Mouse (Mus musculus): ENCODE data around the gene C1ql1. TPM values are rescaled to one million over a fixed set of nuclear protein-coding genes. Genes with fewer than 3 reads are reported as not detected.

Gene C1ql1
- total RNA-seq, 2 experiments from 2014 or later = not detected

DNA sequence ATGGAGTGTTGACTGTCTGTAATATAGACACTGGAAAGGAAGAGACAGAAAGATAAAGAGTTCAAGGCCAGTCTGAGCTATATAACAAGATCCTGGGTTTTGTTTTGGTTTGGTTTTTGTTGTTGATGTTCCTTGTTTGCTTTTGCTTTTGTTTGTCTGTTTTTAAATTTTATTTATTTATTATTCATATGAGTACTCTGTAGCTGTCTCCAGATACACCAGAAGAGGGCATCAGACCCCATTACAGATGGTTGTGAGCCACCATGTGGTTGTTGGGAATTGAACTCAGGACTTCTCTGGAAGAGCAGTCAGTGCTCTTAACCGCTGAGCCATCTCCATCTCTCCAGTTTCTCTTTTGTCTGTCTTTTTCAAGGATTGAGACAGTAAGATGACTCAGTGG is 12.4 kb upstream of the C1ql1 start:
- DNase-seq (ENCODE audit: low spot score) = no peak

DNA sequence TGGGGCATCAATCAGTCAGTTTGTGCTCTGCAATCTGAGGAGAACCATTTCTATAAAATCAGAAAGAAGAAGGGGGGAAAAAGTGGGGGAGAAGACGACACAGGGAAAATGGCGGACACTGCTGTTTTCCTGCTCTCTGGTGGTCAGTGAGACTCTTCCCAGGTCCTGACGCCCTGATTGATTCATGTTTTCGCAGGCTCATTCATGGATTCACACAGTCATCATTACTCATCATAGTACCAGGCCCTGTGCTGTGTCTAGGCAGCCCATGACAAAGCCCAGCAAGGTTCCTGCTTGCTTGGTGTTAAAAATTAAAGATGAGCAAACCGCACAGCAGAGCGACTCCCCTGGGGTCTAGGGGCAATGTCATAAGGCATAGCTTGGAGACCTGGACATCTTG is 11.9 kb upstream of the C1ql1 start:
- DNase-seq (ENCODE audit: low spot score) = no peak

DNA sequence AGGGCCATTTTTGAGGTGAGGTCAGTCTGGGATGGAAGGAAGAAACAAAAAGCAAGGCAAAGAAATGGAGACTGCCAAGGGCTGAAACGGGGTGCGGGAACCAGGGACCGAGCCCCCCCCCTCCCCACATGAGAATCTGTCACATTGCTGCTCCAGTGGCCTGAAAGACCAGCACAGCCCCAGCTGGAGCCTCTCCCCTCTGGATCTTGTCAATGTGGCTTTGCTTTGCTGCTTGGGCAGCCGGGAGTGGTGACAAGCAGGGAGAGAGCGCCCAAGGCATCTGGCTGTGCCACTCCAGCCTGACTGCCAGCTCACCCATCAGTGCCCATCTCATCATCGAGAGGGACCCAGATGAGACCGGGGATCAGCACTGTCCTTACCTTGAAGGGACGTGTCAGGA is 11.2 kb upstream of the C1ql1 start:
- no peak for DNase-seq (ENCODE audit: low spot score)

DNA sequence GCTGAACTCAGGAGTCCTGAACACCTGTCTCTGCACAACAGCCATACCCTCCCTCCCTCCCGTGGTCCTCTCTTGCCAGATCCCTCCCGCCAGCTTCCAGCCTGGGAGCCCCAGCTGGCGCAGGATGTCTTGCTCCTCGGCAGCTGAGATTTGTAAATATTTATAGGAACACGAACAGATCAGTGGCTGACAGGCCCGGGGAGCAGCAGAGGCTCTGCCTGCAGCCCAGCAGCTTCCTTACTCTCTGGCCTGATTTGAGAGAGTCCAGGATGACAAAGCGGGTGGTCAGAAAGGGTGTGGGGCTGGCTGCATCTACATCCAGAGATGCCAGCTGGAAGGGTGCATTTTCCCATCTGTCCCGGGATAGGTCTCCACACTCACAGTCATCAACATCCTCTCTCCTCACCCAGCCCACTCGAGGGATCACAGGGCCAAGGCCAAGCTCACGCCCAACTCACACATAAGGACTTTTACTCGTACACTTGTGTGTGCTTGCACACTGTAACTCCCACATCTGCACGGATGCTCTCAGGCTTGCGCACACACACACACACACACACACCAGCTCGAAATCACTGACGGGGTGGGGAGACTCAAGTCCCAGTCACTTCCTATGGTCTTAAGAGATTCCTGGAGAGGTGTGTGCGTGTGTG is 10.6 kb upstream of the C1ql1 start:
- peak; percentile 13 for DNase-seq (ENCODE audit: low spot score)

DNA sequence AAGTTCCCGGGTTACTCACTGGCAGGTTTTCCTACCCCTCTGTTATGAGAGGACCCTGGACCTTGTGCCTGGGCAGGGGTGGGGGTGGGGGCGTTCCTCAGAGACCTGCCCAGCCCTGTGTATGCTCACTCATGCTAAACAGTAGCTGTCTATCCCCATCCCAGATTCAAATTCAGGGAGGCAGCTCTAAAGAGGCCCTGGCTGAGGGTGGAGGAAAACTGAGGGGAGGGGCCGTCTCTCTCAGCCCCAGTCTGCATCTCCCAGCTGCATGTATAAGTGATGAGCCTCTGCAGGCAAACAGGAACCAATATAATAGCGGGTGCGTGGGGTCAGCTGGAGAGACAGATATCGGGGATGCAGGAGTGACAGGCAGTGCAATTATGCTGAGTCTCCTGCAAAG is 6.4 kb upstream of the C1ql1 start:
- no peak for DNase-seq (ENCODE audit: low spot score)

DNA sequence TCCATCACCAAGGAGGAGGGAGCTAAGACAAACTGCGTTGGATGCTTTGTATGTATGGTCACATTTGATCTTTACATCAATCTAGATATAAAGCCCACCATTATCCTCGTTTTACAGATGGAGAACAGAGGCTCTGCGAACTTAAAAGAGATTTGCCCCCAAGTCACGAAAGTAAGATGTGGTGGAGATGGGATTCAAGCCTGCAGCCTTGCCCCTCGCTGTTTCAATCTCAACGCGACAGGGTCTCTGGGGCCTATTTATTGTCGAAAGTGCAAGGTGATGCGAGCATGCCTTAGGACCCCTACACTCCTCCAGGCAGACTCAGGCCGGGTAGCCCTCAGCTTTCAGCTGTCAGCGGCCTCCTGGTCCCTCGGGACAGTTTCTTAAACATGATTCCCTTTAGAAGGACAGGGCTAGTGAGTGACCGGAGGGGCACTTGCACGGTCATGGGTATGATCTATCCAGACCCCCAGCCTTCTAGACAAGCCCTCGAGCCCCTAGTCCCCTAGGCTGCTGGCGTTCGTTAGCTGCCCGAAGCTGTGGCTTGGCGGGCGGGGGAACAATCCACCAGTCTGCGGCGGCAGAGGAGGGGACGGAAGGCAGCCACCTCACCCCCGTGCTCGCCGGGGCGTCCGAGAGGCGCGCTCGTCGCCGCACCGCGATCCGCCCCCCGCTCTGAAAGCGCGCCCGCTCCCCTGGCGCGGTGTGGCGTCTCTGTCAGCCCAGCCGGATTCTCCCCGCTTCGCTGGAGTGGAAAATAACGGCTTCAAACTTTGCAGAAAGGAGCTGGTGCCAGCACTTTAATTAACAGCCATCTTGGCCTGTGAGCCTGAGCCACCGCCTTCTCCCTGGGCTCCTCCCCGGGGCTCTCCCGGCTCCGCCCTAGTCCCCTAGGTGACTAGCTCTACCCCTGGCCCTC is 1.8 kb upstream of the C1ql1 start:
- DNase-seq (ENCODE audit: low spot score) = peak; percentile 16

DNA sequence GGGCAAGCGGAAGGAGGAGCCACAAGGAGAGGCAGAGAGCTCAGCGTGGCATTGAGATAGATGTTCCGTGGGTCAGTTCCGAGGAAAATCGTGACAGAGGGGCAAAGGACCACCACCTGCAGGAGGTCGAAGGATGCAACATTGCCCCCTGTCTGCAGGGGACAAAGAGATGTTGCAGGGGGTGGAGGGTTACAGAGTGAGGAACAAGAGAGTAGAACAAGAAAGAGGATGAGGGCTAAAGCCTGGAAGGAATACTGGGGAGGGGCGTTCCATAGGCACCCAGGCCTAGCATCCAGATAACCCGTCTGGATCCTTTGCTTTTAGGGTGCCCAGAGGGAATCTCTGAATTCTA is 480 bp upstream of the C1ql1 start:
- no peak for DNase-seq (ENCODE audit: low spot score)

DNA sequence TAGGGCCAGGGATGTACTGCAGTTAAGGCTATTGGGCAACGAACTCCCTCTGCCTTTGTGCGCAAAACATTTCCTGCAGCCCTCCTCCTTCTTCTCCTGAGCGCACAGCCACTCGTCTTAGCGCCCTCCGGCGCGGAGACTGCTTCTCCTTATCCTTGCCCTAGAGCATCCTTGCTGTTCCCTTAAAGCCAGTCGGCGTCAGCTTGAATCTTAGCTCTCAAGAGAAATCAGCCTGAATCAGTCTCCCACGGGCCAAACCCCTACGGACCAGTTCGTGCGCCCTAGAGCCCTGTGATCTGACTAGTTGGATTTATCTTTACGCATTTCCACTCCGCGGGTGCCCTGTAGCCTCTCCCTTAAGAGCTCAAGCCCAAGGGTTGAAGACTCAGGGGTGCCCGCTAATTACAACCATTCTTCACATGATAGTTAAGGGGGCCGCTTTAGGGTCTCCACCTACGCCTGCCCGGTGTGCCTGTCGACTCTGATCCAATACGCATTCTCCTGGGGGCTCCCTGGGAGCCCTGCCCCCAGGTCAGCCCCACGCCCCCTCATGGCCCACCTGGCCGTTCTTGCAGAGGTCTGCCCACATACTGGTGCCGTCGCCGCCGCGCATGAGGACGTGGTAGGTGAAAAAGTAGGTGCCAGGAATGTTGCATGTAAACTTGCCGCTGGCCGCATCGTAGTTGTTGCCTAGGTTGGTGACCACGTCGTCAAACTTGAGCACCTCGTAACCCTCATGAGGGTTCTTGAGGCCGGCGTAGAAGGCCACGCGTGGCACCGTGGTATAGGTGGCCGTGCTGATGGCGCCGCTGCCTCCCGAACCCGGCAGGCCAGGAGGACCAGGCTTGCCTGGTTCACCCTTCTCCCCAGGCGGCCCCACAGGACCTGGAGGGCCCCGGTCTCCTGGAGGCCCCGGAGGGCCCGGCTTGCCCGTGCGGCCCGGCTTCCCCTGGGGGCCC is 903 bp downstream of the C1ql1 start:
- DNase-seq (ENCODE audit: low spot score) = no peak

DNA sequence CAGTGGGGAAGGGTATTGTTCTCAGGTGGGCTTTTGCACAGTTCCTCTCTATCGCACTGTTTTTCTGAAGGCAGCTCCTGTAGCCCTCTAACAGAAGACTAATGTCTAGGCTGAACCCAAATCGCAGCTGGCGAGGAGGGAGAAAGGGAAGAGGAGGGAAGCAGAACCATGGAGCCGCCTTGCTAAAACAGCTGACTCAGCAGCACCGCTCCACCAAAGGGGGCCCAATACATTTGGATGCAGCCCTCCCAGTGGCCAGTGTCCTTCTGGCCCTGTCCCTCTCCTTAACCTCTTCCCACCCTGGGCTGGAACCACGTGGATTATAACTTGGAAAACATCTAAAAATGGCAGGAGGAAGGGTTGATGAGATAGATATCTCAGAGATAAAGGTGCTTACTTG is 5.3 kb downstream of the C1ql1 start:
- no peak for DNase-seq (ENCODE audit: low spot score)

DNA sequence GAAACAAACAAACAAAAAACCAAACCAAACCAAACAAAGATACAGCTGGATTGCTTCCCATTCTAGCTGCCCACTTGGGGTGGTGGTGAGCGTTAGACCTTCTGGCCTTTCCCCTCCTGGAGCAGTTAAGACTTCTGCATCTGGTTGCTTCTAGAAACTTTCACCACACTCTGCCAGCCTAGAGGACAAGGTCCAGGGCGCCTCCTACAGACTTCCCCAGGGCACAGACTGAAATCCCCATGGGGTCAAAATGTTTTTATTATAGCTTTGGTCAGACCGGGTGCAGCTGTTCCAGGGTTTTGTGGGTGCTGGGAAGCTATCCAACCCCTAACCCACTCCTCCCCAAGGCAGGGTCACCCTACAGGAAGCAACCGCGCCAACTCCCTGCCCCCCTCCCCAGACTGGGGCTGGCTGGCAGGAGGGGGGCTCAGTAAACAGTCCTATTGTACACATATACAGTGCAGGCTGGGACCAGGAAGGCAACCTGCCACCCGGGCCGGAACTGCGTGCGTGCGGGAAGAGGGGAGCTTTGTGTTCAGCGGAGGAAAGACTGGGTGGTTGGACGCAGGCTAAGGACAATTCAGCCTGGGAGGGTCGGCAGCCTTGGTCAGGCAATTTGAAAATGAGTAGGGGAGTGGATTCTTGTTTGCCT is 7.3 kb downstream of the C1ql1 start:
- DNase-seq (ENCODE audit: low spot score) = no peak

DNA sequence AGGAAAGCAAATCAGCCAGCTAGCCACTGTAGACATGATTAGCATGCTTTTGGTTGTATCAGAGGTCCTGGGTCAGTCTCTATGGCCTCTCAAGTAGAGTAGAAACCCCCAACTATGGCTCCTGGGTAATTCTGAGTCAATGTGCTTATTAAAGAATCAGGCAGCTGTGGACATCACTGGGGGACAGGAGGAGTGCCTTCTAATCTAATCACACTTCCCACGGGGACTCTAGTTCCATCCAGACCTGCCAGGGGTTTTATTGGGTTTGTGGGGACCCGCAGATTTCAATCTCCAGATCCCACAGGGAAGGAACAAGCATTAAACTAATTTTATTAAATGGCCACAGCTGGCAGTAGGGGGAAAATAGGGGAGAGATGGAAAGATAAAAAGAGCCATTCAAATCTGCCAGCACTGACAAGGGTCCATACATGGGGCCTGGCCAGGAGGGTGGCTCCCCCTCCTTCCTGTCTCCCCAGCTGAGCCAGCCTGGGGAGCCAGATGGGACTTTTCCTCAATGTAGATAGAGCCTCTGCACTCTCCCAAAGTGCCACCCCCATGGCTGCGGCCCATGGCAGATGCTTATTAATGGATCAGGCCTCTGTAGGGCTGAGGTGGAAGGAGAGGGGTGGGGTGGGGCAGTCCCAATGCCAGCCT is 8.8 kb downstream of the C1ql1 start:
- DNase-seq (ENCODE audit: low spot score) = no peak

DNA sequence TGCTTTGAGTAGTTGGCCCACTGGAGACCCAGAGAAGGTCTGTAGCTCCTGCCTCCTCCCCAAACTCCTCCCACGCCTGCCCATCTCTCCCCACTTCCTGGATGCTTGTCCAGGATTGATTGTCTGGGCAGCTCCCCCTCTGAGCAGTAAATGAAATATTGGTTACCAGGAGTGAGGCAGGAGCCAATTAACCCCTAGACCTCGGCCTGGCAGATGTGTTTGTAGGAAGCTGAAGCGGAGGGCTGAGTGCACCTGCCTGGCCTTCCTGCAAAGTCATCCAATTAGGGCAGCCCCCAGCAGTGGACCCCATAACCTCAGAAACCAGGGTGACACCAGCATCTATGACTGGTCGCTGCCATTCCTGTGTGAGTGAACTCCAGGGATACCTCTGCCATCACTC is 10.2 kb downstream of the C1ql1 start:
- no peak for DNase-seq (ENCODE audit: low spot score)

DNA sequence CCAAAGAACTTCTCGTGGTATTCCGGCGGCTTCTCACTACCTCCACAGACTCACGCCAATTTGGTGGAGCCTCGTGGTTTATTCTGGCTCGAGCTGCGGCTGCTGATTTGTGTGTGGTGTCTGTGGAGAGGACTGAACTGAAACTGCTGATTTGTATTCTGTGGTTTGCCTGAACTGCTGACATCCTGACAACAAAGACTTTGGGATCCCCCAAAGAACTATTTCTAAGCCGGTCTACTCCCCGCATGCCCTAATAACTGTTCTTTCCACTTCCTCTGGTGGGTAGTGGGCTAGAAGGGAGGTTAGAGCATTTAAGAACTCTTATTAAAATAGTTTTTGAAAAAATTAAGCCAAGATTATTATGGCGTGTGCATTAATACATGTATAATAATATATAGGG is 15.8 kb downstream of the C1ql1 start:
- DNase-seq (ENCODE audit: low spot score) = no peak

DNA sequence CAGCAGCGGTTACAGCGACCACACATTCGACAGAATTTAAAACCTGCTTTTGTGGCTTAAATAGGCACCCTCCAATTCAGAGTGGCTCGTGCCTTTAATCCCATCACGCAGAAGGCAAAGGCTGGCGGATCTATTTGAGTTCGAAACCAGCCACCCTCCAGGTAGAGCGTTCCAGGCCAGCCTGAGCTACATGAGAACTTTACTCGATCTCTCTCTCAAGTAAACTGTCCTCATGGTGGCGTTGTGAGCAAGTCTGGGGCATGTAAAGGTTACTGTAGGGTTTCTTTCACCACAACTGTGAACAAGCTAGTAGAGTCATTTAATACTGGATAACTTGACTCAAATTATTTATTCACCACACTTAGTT is 21.2 kb downstream of the C1ql1 start:
- no peak for DNase-seq (ENCODE audit: low spot score)

DNA sequence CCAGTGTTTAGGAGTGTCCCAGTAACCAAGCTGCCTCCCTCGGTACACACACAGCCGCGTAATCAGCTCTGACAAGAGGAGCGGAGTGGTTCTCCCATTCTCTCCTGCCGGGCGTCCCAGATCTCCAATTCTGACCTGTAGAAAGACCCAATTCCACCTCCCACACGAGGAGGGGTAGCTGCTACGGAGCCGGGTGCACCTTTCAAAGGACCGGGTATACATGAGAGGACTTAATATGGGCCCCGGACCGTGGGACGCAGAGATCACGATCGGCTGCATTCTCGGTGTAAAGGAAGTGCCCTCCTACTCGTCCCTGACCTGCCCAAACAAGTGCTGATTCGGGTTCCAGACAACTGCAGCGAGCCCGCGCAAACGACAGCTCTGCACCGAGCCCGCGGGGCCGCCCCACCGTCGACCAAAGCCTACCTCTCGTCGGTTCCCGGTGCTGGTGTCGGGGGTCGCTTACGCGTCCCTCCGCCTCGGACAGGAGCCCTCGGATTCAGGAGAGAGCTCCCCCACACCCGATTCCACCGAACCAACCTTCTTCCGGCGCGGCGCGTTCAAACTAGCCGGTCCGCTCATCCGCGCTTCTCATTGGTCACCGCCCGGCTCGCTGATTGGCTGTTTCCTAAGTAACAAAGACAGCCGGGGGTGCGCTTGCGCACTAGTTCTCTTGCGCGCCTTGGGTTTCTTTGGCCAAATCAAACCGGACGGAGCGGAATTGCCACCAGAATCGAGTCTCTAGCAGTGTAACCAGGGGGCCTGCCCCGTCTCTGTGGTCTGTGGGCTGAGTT is 21.7 kb downstream of the C1ql1 start, which contains the start of gene Kif18b:
TSS of gene Kif18b (minus strand) at position 568 of the 794 bp plus-strand sequence.
- peak; percentile 93 for DNase-seq (ENCODE audit: low spot score)

DNA sequence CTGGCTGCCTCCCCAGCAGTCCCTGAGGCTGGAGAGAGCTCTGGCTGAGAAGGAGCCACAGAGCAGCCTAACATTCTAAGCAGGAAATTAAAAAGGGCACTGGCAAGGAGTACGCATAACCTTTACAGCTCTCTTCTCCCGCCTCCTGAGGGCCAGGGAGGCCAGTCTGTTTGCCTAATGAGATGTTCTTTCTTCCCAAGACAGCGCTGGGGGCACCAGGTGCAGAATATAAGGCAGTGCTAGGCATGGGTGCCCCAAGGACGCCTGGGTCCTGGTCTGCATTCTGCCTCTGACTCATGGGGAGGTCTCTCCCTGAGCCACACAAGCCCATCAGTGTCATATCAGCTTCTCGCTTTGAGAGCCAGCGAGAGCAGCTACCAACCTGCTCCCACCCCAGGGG is 25.0 kb downstream of the C1ql1 start:
- DNase-seq (ENCODE audit: low spot score) = no peak

DNA sequence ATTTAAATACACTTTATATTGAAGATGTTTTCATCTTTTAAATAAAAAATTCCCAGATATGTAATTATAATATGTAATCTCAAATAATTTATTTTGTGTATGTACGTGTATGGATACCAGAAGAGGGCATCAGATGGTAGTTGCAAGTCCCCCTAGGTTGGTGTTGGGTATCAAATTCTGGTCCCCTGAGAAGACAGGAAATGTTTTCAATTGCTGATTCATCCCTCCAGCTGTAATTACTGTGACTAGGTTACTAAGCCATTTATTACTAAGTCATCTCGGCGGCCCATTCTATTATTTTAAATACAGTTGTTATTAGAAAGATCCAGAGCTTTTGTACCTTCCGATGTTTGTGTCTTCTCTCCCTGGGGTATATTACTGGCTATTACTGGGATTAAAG is 28.4 kb downstream of the C1ql1 start:
- DNase-seq (ENCODE audit: low spot score) = no peak

DNA sequence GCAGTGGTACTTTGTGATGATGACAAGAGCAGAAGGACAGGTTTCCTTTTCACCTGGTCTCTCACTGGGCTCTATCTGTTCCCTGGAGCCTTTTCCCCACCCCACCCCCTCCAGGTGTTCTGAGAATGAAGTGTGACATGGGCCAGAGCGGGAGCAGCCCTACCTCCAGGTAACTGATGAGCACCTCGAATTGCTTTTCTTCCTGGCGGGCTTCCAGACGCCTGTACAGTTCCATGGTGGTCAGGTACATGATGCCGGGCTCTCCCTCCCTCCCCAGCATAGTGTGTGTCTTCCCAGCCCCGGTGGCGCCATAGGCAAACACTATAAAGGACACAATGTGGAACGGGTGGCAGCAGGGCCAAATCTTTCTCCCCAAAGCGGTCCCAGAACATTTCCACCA is 31.1 kb downstream of the C1ql1 start:
- DNase-seq (ENCODE audit: low spot score) = no peak

DNA sequence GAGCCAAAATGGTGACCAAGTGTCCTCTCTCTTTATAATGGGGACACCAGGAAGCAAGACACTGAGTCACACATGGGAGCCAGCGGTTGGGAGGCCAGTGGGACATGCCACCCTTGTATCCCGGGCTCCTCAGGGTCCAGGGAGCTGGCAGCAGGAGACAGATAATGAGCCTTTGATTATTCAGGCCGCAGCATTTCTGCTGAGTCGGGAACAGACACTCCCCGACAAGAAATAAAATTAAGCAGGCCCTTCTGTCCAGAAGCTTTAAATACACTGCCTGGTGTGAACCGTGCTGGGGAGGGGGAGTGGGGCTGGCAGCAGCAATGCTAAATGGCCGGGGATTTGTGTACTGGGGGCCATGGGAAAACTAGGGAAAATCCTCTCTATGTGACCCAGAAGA is 35.1 kb downstream of the C1ql1 start:
- no peak for DNase-seq (ENCODE audit: low spot score)

DNA sequence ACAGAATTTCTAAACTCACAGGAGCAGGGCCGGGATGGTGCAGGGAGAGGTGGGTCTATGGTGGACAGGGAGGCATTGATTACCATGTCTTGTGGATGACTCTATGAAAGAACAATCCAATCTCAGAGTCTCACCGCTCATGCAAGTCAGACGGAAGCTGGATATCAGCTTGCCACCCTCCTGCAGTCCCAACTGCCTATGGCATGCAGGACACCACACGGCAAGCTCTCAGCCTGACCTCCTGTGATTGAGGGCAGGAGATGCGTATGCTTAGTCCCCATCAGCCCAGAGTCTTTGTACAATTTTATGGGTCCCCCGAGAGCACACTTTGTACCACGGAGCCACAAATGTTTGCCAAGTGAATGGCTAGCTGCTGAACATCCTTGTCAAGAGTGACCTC is 42.8 kb downstream of the C1ql1 start:
- no peak for DNase-seq (ENCODE audit: low spot score)

Measured in gastrocnemius, adult 18-20 months (tissue).